Mouse (Mus musculus): Measurements from ENCODE around the gene Stxbp1.

Stxbp1 gene

DNA sequence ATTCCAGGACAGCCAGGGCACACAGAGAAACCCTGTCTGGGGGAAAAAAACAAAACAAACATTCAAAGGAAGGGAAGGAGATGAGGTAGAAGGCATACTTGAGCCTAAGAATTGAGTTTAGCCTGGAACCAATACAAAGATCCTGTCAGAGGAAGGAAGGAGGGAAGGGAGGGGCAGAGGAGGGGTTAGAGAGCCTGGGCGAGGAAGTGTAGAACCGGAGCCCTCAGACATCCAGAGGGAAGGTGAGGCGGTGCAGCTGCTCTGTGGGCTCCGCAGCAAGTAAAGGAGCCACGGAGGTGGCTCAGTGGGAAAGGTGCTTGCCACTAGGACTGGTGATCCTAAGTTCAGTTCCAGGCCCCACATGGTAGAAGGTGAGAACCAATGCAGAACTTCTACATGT is 5.9 kb downstream of the Stxbp1 start:
- no peak for DNase-seq (ENCODE audit: low read depth, low spot score)

DNA sequence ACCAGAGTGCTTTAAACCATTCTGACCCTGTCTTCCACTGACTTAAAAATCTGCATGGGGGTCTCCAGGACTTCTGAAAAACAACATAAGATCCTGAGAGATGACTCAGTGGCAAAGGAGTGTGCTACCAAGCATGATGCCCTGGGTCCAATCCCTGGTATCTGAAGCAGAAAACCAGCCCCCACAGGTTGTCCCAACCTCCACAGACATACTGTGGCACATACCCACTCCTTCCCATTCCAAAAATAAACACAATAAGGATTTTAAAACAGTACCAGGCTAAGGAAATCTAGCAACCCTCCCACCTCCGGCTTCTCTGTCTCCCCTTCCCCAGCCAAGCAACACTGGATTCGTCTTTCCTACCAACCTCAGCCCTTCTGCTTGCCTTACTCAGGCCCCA is 7.8 kb downstream of the Stxbp1 start:
- DNase-seq (ENCODE audit: low read depth, low spot score): no peak

DNA sequence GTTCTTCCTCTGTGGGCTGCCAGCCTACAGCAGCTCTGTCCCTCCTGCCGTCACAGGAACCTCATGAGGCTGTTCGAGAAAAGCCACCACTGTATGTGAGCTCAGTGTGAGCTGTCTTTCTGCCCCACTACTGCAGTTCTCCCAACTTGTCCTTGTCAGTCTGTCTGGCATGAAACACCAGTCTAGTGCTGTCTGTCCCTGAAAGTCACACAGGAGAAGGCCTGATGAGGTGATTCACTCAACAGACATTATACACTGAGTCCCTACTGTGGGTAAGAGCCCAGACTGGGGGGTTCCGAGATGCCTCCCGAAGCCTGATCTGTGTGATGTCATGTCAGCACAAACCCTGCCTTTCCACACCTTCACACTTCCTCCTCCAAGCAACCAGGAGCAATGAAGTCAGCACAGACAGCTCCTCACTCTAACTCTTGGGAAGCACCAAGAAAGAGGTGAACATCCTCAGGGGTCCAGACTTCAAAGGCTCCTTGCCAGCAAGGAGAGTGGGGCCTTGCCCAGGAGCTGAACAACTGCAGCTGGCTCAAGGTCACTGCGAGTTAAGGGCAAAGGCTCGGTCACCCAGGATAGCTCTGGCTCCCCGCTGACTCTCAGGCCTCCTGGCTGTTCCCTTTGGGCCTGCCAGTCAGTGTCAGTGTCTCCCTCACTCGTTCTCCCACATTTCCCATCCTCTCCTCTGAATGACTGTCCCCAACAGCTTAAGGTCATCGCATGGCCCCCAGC is 8.7 kb downstream of the Stxbp1 start:
- DNase-seq (ENCODE audit: low read depth, low spot score): no peak

GRCm38 (mm10) chr2:32835588-32835987 is 11.5 kb downstream of the Stxbp1 start:
- DNase-seq (ENCODE audit: low read depth, low spot score): no peak

DNA sequence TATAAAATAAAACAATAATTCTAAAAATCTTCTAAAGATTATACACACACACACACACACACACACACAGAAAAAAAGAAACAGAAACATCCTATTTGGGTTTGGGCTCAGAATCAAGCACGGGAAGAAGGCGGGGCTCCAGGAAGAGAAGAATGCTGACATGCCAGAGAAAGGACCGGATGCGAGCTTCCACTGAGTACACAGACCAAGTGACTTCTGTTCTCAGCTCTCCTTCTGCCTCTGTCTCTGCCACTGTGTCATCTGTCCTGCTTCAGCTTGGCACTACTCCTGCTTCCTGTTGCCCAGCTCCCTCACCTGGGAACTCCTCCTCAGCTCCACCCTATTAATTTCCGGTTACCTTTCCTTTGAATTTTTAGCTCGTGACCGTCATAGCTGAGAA is 12.5 kb downstream of the Stxbp1 start:
- DNase-seq (ENCODE audit: low read depth, low spot score): no peak

DNA sequence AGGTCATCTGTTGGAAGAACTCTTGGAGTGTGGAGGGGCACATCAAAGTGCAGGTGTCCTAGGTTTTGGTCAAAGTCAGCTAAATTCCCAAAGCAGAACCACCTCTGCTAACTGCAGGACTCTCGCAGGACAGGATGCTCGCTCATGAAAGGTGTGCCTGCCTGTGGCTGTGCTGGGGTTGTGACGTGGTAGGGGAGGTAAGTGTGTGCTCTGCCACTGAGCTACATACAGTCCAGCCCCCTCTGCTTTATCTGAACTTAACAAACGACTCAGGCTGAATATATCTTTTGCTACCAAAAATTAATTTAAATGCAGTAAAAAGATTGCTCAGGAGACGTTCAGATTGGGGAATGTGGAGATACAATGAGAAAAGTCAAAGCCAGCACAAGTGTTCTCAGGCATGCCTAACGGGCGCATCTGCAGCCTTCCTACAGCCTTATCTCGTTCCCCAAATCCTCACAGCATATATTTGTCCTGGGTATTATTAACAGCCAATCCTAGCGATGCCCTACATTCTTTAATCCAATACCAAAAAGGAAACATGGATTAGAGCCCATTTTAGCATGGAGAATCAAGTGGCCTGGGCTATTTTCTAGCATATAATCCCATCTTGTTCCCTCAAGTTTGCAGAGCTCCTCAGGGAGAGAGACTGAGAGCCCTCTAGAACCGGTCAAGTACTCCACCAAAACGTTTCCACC is 17.9 kb downstream of the Stxbp1 start:
- DNase-seq (ENCODE audit: low read depth, low spot score): no peak

GRCm38 (mm10) chr2:32825796-32826195 is 21.2 kb downstream of the Stxbp1 start:
- DNase-seq (ENCODE audit: low read depth, low spot score): no peak

GRCm38 (mm10) chr2:32824778-32825177 is 22.3 kb downstream of the Stxbp1 start:
- DNase-seq (ENCODE audit: low read depth, low spot score): no peak

DNA sequence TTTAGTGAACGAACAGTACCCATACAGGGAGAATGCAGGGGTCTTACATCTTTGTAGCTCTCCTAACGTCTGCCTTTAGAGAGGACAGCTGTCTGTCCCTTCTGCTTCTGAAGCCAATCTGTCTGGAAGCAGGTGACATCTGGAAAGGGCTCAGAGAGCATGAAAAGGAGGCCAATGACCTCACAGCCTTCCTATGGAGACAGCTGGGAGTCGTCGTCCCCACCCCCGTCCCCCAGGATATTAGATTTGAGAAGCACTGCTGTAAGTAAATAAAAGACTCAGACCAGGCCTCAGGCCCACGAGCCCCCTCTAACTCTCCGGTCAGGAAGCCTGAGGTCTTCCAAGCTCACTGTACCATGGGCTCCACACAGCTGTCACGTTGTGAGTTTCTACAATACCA is 22.9 kb downstream of the Stxbp1 start:
- DNase-seq (ENCODE audit: low read depth, low spot score): no peak

- no peak for DNase-seq (ENCODE audit: low read depth, low spot score)
Observed at GRCm38 (mm10) chr2:32823579-32824154, 23.4 kb downstream of the Stxbp1 start.

DNA sequence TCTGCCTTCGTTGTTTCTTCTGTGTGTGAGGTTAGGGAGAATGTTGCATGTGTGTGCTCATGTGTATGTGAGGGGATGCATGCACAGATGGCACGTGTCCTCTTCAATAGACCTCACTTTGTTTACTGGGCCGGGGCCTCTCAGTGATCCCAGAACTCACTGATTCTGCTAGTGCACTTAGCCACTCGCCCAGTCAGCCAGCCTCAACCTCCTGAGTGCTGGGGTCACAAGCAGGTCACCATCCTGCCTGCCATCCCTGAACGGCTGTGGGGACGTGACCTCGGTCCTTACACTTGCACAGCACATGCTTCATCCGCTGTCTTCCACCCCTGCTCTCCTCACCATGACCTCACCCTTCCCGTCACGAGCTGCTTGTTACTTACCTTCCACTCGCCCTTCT is 23.9 kb downstream of the Stxbp1 start:
- DNase-seq (ENCODE audit: low read depth, low spot score): no peak

DNA sequence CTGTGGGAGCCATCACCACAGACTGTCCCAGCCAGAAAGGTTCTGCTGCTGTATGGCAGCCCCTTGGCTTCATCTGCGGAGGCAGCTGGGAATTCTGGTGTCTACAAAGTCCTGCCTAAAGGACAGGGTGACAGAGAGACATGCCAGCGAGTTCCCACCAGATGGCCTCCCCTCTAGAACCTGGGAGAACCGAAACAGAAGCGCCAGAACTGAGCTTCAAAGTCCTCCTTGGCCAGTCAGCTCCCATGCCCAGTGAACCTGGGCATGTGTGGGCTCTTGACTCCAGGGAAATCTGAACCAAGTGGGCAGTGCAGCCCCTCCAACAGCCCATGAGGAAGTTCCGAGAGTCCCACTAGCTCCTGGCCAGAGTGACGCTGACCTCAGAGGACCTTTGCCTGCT is 24.4 kb downstream of the Stxbp1 start:
- DNase-seq (ENCODE audit: low read depth, low spot score): no peak

GRCm38 (mm10) chr2:32821041-32821802 is 25.8 kb downstream of the Stxbp1 start:
- no peak for DNase-seq (ENCODE audit: low read depth, low spot score)

- DNase-seq (ENCODE audit: low read depth, low spot score): no peak
Observed at GRCm38 (mm10) chr2:32818208-32818607, 28.8 kb downstream of the Stxbp1 start.

DNA sequence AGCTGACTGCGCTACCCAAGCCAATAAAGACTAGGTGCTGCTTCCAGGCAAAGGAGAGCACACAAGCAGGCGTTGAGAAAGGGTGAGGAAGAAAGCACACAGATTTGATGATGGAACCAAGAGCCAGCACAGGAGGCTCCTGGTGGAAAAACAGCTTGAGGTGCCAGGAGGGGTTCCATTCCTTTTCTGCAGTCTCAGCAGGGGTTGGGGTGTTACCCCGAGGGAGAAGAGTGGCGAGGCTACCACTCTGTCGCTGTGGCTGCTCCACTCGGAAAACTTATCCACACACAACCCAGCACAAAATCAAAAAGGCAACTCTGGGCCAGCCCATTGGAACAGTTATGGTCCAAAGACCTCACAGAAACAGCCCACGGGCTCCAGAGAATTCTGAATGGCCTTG is 29.5 kb downstream of the Stxbp1 start:
- DNase-seq (ENCODE audit: low read depth, low spot score): no peak

DNA sequence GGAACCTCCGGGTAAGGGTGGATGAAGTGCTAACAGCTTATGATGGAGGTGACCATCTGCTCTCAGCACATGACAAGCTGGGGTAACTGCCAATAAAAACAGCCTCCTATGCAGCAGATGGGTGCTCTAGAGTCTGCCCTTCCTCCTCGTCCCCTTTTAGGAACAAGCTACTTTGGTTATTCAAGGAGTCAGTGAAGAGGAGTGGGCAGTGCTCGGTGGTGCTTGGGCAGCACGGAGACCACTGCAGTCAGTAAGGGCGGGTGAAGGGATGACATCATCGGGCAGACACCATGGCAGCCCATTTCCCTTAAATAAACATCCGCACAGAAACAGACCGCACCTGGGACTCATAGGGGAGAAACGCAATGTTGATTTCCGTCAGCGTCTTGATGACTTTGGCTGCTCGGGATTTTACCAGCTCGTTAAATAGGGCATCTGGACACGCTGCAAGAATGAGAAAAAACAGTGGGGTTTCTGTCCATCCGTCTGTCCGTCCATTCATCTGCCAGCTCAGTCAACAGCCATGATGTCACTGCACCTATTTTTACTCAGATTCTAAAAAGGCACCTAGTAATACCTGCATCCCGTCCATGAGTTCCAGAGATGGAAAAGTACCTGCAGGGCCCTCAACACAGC is 30.0 kb downstream of the Stxbp1 start:
- peak; percentile 11 for DNase-seq (ENCODE audit: low read depth, low spot score)

- DNase-seq (ENCODE audit: low read depth, low spot score): no peak
Observed at GRCm38 (mm10) chr2:32816497-32816896, 30.5 kb downstream of the Stxbp1 start.

DNA sequence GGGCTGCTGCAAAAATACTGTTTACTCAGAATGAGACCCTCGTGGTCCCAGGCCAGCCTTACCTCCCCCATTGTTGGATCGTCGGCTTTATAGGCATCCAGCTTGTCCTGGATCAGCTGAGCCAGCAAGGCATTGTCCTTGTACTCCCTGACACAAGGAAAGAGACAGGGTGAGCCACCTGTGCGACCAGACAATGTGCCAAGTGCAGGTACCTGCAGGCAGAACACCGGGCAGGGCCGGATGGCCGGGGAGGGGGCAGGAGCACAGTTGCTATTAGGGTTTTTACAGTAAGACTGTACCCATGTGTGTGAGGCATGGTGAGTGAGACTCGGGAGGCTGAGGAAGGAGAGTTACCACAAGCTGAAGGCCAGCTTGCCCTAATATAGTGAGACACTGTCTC is 35.1 kb downstream of the Stxbp1 start:
- no peak for DNase-seq (ENCODE audit: low read depth, low spot score)

- DNase-seq (ENCODE audit: low read depth, low spot score): no peak
Observed at GRCm38 (mm10) chr2:32808816-32809566, 38.1 kb downstream of the Stxbp1 start.

GRCm38 (mm10) chr2:32798251-32798962 is 48.6 kb downstream of the Stxbp1 start:
- no peak for DNase-seq (ENCODE audit: low read depth, low spot score)

Data from embryo, embryonic 11.5 days (tissue).